Mouse (Mus musculus): Measurements from ENCODE around the gene Hras. TPM values are rescaled to one million over a fixed set of nuclear protein-coding genes. Genes with fewer than 3 reads are reported as not detected.

Hras gene
- polyA plus RNA-seq, 1 experiment from 2014 or later: 112 TPM

DNA sequence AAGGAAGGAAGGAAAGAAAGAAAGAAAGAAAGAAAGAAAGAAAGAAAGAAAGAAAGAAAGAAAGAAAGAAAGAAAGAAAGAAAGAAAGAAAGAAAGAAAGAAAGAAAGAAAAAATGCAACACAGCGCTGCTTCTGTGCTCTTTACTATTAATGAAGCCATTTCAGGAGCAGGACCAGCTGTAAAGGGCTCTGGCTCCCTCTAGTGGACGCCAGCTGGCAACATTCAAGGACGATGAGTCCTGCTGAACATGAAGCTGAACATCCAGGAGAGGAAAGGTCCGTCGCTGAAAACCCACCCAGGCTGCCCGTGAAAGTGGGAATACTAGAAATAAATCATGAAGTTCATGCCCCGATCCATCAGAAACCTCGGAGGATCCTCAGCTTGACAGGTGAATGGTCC lies 17.6 kb downstream of the Hras start:
- 2% methylated on average over 8 of the region's 8 CpGs for WGBS
- Histone ChIP-seq H3K27me3 (replicated peaks; ENCODE audit: control insufficient read depth, insufficient read depth, low read length) (no peaks in the 10 kb centered on the region), H3K27ac (ENCODE audit: low read depth, low read length) (no peak overlapping the region), H3K4me1 (replicated peaks; ENCODE audit: control insufficient read depth, insufficient read depth, low read length) (peaks cover 6% of the 10 kb centered on the region; the same call in 1 of the 2 replicates), H3K4me3 (ENCODE audit: low read depth, low read length) (no peak overlapping the region), H3K9ac (ENCODE audit: low read depth, low read length) (no peak overlapping the region), H3K36me3 (ENCODE audit: control insufficient read depth, insufficient read depth, low read length) (no peaks in the 10 kb centered on the region), H3K4me2 (no peak overlapping the region), H3K9me3 (ENCODE audit: control insufficient read depth, low read length) (no peaks in the 10 kb centered on the region)
- ATAC-seq (replicated peaks; ENCODE audit: low FRiP score) (no peak), DNase-seq (ENCODE audit: low spot score) (peak; percentile 80)

DNA sequence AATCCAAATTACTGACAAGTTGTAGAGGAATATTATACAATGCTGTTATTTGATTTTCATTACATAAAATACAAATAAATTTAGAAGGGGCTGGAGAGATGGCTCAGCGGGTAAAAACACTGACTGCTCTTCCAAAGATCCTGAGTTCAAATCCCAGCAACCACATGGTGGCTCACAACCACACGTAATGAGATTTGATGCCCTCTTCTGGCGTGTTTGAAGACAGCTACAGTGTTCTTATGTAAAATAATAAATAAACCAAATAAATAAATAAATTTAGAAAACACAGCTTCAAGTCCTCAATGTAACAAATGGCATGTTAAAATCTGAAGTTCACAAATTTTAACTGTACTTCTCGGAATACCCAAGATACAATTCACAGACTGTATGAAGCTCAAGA lies 18.7 kb downstream of the Hras start:
- Histone ChIP-seq H3K9me3 (ENCODE audit: control insufficient read depth, low read length) (no peaks in the 10 kb centered on the region), H3K4me2 (no peak overlapping the region), H3K27me3 (replicated peaks; ENCODE audit: control insufficient read depth, insufficient read depth, low read length) (no peaks in the 10 kb centered on the region), H3K4me3 (ENCODE audit: low read depth, low read length) (no peak overlapping the region), H3K9ac (ENCODE audit: low read depth, low read length) (no peak overlapping the region), H3K4me1 (replicated peaks; ENCODE audit: control insufficient read depth, insufficient read depth, low read length) (peaks cover 12% of the 10 kb centered on the region), H3K27ac (ENCODE audit: low read depth, low read length) (no peak overlapping the region), H3K36me3 (ENCODE audit: control insufficient read depth, insufficient read depth, low read length) (no peaks in the 10 kb centered on the region)
- no peak for DNase-seq (ENCODE audit: low spot score)
- 81% methylated on average over 4 of the region's 4 CpGs for WGBS
- no peak for ATAC-seq (replicated peaks; ENCODE audit: low FRiP score)

DNA sequence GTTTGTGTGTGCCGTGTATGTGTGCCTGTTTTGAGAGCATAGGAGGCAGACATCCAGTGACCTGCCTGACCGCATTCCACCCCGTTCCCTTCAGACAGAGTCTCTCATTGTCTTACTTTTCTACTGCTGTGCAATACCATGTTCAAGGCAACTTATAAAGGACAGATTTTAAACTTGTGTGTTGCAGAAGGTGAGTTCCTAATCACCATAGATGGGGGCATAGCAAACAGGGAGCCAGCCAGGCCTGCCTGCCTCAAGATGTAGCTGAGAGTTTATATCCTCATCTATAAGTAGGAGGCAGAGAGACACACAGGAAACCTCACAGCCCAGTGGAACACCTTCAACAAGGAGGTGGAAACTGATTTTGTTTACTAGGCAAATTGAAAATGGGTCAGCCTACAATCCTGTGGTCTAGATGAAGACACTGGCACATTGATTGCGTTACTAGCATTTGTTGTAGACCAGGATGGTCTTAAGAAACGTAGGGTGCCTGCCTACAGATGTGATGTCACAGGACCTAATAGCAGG lies 20.4 kb downstream of the Hras start:
- 84% methylated on average over 5 of the region's 5 CpGs for WGBS
- Histone ChIP-seq H3K9ac (ENCODE audit: low read depth, low read length) (no peak overlapping the region), H3K27me3 (replicated peaks; ENCODE audit: control insufficient read depth, insufficient read depth, low read length) (no peaks in the 10 kb centered on the region), H3K4me3 (ENCODE audit: low read depth, low read length) (peak overlapping the region; percentile 68; the same call in 1 of the 2 replicates), H3K27ac (ENCODE audit: low read depth, low read length) (no peak overlapping the region; the same call in 1 of the 2 replicates), H3K36me3 (ENCODE audit: control insufficient read depth, insufficient read depth, low read length) (no peaks in the 10 kb centered on the region), H3K4me2 (peak overlapping the region; percentile 81), H3K9me3 (ENCODE audit: control insufficient read depth, low read length) (no peaks in the 10 kb centered on the region), H3K4me1 (replicated peaks; ENCODE audit: control insufficient read depth, insufficient read depth, low read length) (peaks cover 26% of the 10 kb centered on the region)
- no peak for DNase-seq (ENCODE audit: low spot score)
- ATAC-seq (replicated peaks; ENCODE audit: low FRiP score): no peak

DNA sequence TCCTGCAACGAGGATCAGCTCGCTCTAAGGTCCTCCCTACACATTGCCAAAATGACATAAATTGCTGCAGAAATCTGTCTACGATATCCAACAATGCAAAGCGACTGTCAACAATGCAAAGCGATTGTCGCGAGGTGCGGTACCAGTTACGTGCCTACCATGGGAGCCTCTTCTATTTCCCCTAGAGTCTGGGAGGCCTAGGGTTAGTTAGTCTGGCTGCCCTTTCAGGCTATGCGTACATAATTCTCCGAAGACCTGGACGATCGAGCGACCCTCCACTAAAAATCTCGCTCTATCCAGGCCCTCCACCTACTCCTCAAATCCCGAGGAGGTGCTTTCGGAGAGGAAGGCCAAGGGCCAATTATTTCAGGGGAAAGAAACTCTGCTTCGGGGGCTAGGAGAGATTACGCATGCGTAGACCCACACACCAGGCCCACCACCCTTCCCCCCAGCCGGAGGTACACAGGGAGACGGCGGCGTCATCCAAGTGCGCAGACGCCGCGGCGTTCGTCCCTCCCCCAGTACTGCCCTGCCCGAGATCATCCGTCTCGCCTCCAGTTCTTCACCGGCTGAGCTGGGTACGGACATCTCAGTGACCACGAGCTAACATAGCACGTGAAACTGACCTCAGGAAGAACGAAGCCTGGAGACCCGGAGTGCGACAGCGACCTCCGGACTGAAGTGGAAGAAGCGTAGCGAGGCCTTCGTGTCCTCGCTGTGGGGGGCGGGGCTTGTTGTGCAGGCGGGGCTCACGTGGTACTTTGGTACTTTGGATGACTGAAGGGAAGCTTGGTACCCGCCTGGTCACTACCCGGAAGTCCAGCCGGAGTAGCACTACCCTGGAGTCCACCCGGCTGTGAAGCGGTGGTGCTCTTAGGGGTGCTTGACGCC lies 21.4 kb downstream of the Hras start, which contains the start of gene Rnh1:
Gene Rnh1 (minus strand): TSS at position 742 of the 891 bp plus-strand sequence.
- Histone ChIP-seq H3K27me3 (replicated peaks; ENCODE audit: control insufficient read depth, insufficient read depth, low read length) (no peaks in the 10 kb centered on the region), H3K9ac (ENCODE audit: low read depth, low read length) (peak within 1 kb of the TSS; percentile 70), H3K9me3 (ENCODE audit: control insufficient read depth, low read length) (no peaks in the 10 kb centered on the region), H3K4me3 (ENCODE audit: low read depth, low read length) (peak within 1 kb of the TSS; percentile 68), H3K36me3 (ENCODE audit: control insufficient read depth, insufficient read depth, low read length) (no peaks in the 10 kb centered on the region), H3K4me1 (replicated peaks; ENCODE audit: control insufficient read depth, insufficient read depth, low read length) (peaks cover 35% of the 10 kb centered on the region), H3K27ac (ENCODE audit: low read depth, low read length) (peak within 1 kb of the TSS; percentile 87), H3K4me2 (peak within 1 kb of the TSS; percentile 81)
- peak; percentile 92 for ATAC-seq (replicated peaks; ENCODE audit: low FRiP score)
- DNase-seq (ENCODE audit: low spot score): peak; percentile 96
- WGBS: 4% methylated on average over 55 of the region's 55 CpGs

DNA sequence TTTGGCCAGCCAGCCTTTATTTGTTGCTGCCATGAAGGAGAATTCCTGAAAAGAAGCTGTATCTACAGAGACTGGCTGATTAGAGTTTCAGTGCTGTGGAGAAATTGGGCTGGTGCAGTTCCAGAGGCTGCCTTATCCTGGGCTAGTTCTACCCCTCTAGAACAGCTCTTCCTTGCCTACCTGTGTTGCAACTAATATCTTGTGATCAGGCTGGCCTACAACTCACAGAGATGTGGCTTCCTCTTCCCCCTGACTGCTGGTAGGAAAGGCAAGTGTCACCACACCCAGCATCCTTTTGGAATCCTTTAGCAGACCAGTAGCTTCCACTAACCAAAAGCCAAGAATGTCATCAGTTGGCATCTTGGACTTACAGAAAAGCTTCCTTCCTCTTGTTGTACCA lies 23.9 kb downstream of the Hras start:
- Histone ChIP-seq H3K36me3 (ENCODE audit: control insufficient read depth, insufficient read depth, low read length) (0 out of 2 replicates have a peak, but pooled peaks cover 2% of the 10 kb centered on the region), H3K9me3 (ENCODE audit: control insufficient read depth, low read length) (no peaks in the 10 kb centered on the region), H3K4me3 (ENCODE audit: low read depth, low read length) (no peak overlapping the region), H3K4me2 (no peak overlapping the region), H3K27ac (ENCODE audit: low read depth, low read length) (no peak overlapping the region), H3K27me3 (replicated peaks; ENCODE audit: control insufficient read depth, insufficient read depth, low read length) (no peaks in the 10 kb centered on the region), H3K4me1 (replicated peaks; ENCODE audit: control insufficient read depth, insufficient read depth, low read length) (peaks cover 40% of the 10 kb centered on the region), H3K9ac (ENCODE audit: low read depth, low read length) (no peak overlapping the region)
- DNase-seq (ENCODE audit: low spot score): no peak
- no peak for ATAC-seq (replicated peaks; ENCODE audit: low FRiP score)

DNA sequence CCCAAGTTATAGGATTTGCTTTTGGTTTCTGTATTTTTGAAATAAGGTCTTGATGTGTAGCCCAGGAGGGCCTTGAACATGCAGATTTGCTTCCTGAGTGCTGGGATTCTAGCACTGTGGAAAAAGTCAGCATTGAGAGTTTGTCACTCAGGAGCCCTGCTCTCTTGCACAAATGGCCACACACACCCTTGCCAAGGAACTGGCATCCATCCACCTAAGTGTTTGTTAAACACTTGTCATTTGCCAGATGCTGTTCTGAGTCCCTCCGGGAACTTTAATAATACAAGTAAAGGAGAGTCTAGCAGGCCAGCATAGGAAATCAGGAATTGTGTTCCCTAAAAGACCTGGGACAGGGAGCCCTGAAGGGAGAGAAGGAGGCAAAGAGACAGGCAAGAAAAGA lies 24.5 kb downstream of the Hras start:
- peaks cover 5% of the 10 kb centered on the region for H3K36me3 ChIP-seq (ENCODE audit: control insufficient read depth, insufficient read depth, low read length)
- no peak overlapping the region for H3K4me3 ChIP-seq (ENCODE audit: low read depth, low read length)
- no peak overlapping the region for H3K9ac ChIP-seq (ENCODE audit: low read depth, low read length)
- ATAC-seq (replicated peaks; ENCODE audit: low FRiP score) (no peak), DNase-seq (ENCODE audit: low spot score) (no peak)
- peak overlapping the region; percentile 67 for H3K27ac ChIP-seq (ENCODE audit: low read depth, low read length)
- peak overlapping the region; percentile 87 for H3K4me2 ChIP-seq
- peaks cover 40% of the 10 kb centered on the region for H3K4me1 ChIP-seq (replicated peaks; ENCODE audit: control insufficient read depth, insufficient read depth, low read length)
- H3K27me3 ChIP-seq (replicated peaks; ENCODE audit: control insufficient read depth, insufficient read depth, low read length): no peaks in the 10 kb centered on the region
- H3K9me3 ChIP-seq (ENCODE audit: control insufficient read depth, low read length): no peaks in the 10 kb centered on the region
- 94% methylated on average over 1 of the region's 1 CpGs for WGBS

DNA sequence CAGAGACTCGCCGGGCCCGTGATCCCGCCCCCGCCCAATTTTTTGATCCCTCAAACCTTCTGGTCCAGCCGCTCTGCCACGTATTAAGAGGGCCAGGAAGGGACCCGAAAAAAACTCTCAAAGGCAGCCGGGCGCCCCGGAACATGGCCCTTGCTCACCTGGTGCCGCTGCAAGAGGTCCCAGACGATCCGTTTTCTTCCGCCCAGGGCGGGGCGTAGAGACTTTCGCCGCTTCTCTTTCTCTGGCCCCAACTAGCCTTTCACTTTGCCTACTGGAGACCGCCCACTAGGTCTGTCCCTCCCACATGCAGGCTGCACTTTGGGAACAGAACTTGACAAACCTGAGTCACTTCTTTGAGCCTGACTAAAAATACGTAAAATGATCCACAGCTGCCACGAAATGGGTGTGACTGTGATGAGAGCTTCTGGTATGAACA lies 25.3 kb downstream of the Hras start:
- Histone ChIP-seq H3K4me1 (replicated peaks; ENCODE audit: control insufficient read depth, insufficient read depth, low read length) (peaks cover 40% of the 10 kb centered on the region), H3K36me3 (ENCODE audit: control insufficient read depth, insufficient read depth, low read length) (peaks cover 11% of the 10 kb centered on the region), H3K4me3 (ENCODE audit: low read depth, low read length) (peak overlapping the region; percentile 68), H3K27ac (ENCODE audit: low read depth, low read length) (peak overlapping the region; percentile 67), H3K27me3 (replicated peaks; ENCODE audit: control insufficient read depth, insufficient read depth, low read length) (no peaks in the 10 kb centered on the region), H3K9me3 (ENCODE audit: control insufficient read depth, low read length) (no peaks in the 10 kb centered on the region), H3K9ac (ENCODE audit: low read depth, low read length) (peak overlapping the region; percentile 76), H3K4me2 (peak overlapping the region; percentile 87)
- ATAC-seq (replicated peaks; ENCODE audit: low FRiP score) (peak; percentile 45; the same call in 1 of the 2 replicates), DNase-seq (ENCODE audit: low spot score) (peak; percentile 72)
- WGBS: 2% methylated on average over 22 of the region's 22 CpGs

DNA sequence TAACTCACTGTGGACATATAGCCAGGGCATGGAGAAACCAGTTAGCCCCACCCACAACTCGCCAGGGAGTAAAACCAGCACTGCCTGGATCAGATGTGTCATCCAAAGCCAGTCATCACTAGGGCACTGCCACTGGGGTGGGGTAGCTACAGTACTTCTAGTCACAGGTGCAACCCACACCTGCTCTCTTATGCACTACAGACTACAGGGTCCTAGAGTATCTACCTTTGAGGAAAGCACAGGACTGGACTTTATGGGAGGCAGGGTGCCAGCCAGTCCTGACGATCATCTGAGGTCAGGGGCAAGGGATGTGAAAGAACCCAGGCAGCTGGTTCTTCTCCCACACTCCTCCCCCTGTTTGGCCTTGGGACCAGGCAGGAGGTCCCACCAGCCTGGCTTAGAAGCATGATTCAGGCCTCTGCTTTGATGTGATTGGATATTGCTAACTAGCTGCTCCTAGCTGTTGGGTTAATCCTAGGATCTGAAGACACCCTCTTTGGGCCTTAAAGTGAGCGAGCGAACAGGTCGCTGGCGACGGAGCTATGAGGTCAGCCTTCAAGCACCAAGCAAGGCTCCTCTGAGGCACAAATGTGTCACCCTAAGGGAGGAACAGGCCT lies 25.8 kb downstream of the Hras start:
- H3K9me3 ChIP-seq (ENCODE audit: control insufficient read depth, low read length): no peaks in the 10 kb centered on the region
- peak overlapping the region; percentile 87 for H3K4me2 ChIP-seq
- H3K27ac ChIP-seq (ENCODE audit: low read depth, low read length): peak overlapping the region; percentile 67
- H3K36me3 ChIP-seq (ENCODE audit: control insufficient read depth, insufficient read depth, low read length): peaks cover 16% of the 10 kb centered on the region
- peak overlapping the region; percentile 76 for H3K9ac ChIP-seq (ENCODE audit: low read depth, low read length)
- DNase-seq (ENCODE audit: low spot score) (no peak), ATAC-seq (replicated peaks; ENCODE audit: low FRiP score) (peak; percentile 10)
- H3K27me3 ChIP-seq (replicated peaks; ENCODE audit: control insufficient read depth, insufficient read depth, low read length): no peaks in the 10 kb centered on the region
- 11% methylated on average over 7 of the region's 7 CpGs for WGBS
- H3K4me1 ChIP-seq (replicated peaks; ENCODE audit: control insufficient read depth, insufficient read depth, low read length): peaks cover 36% of the 10 kb centered on the region
- peak overlapping the region; percentile 68 for H3K4me3 ChIP-seq (ENCODE audit: low read depth, low read length)
